Mouse (Mus musculus) bone marrow, adult 2 months (tissue): ENCODE data around the gene AC131692.1.

Source experiments
- CTCF ChIP-seq: fragments of 200-500 bp; IDR thresholded peaks from 2 replicates; pipeline ENCODE4 v1.5.1; 2011; ENCODE audit warnings: low read length, control low read depth; ENCODE audit not compliant: control insufficient read depth, insufficient read depth
- POLR2A ChIP-seq: fragments of 200-500 bp; IDR thresholded peaks from 2 replicates; pipeline ENCODE4 v1.6.1; 2011; ENCODE audit warnings: low read depth, mild to moderate bottlenecking, control low read depth, low read length, borderline replicate concordance; ENCODE audit not compliant: control insufficient read depth

DNA sequence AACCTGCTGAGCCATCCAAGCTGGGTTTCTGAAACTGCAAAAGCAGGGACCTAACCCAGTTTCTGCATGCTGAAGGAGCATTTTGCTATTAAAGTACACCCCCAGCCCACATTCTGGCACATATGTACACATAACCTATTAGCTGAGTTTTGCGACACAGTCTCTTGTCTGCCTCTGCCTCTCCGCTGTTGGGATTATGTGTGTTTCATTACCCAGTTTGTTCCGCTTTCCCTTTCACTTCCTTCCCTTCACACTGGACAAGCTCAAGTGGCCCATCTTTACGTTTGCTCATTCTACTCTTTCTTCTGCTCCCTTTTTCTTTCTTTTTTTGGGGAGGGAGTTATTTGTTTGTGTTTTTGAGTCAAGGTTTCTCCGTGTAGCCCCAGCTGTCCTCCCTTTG lies 20.3 kb upstream of the AC131692.1 start:
- TF ChIP-seq CTCF (no peak), POLR2A (no peak)
